Mouse (Mus musculus): Measurements from ENCODE around the gene Tnnt2. TPM values are rescaled to one million over a fixed set of nuclear protein-coding genes. Genes with fewer than 3 reads are reported as not detected.
A peak's percentile ranks its signal among the peaks of the same experiment; 100 is the strongest.

Gene Tnnt2
- polyA plus RNA-seq, 1 experiment from 2014 or later: 0.26 TPM

GRCm38 (mm10) chr1:135807546-135807945, 28.6 kb upstream of the Tnnt2 start:
- H3K9me3 ChIP-seq: no peaks in the 10 kb centered on the region
- WGBS: 58% methylated on average over 10 of the region's 10 CpGs
- H3K9ac ChIP-seq (replicated peaks): no peak overlapping the region
- no peak overlapping the region for H3K27ac ChIP-seq
- 0 out of 2 replicates have a peak, but pooled peaks cover 3% of the 10 kb centered on the region for H3K4me1 ChIP-seq (replicated peaks)
- no peak for ATAC-seq
- H3K4me2 ChIP-seq (replicated peaks): no peak overlapping the region
- H3K36me3 ChIP-seq: no peaks in the 10 kb centered on the region
- H3K27me3 ChIP-seq: 0 out of 2 replicates have a peak, but pooled peaks cover 3% of the 10 kb centered on the region
- H3K4me3 ChIP-seq (replicated peaks): no peak overlapping the region

- WGBS: 85% methylated on average over 2 of the region's 2 CpGs
- ATAC-seq: peak; percentile 3; the same call in 1 of the 2 replicates
Observed at GRCm38 (mm10) chr1:135810180-135810579, 26.0 kb upstream of the Tnnt2 start.

DNA sequence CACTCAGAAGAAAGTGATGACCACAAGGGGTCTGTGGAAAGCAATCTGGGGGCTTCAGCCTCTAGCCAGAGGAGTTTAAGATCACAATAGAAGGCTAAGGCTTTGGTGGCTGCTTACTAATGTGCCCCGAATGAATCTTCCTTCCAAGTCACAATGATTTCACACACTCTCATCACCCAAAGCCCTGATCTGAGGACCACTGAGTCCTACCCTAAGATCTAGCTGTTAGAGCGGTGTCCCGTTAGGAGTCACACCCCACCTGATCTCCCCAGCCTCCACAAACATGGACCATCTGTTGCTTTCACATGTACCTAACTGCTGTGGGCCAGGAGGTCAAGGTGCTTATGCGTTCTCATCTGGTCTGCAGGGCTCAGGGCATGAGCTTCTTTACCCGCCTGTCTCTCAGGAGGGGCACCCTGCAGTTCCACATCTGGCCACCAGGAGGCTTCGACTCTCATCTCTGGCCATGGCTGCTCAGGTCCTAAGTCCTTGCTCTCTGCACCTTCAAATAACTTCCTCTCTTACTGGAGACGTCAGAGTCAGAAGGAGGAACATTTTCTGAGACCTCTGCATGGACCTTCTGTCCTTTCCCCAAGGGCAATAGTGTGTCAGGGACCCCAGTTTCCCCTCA, 25.0 kb upstream of the Tnnt2 start:
- Histone ChIP-seq H3K9ac (replicated peaks) (0 out of 2 replicates have a peak overlapping the region, but pooled peaks have one; percentile 10), H3K4me1 (replicated peaks) (0 out of 2 replicates have a peak, but pooled peaks cover 3% of the 10 kb centered on the region), H3K27me3 (peaks cover 3% of the 10 kb centered on the region), H3K27ac (no peak overlapping the region), H3K4me2 (replicated peaks) (no peak overlapping the region), H3K36me3 (no peaks in the 10 kb centered on the region), H3K9me3 (no peaks in the 10 kb centered on the region), H3K4me3 (replicated peaks) (no peak overlapping the region)
- 27% methylated on average over 7 of the region's 7 CpGs for WGBS
- ATAC-seq: peak; percentile 59

More at GRCm38 (mm10) chr1:135810180-135810579, 26.0 kb upstream of the Tnnt2 start:
- Histone ChIP-seq H3K9ac (replicated peaks) (no peak overlapping the region), H3K36me3 (no peaks in the 10 kb centered on the region), H3K9me3 (no peaks in the 10 kb centered on the region), H3K4me2 (replicated peaks) (no peak overlapping the region), H3K4me3 (replicated peaks) (no peak overlapping the region), H3K27ac (no peak overlapping the region), H3K27me3 (no peaks in the 10 kb centered on the region), H3K4me1 (replicated peaks) (0 out of 2 replicates have a peak, but pooled peaks cover 3% of the 10 kb centered on the region)

DNA sequence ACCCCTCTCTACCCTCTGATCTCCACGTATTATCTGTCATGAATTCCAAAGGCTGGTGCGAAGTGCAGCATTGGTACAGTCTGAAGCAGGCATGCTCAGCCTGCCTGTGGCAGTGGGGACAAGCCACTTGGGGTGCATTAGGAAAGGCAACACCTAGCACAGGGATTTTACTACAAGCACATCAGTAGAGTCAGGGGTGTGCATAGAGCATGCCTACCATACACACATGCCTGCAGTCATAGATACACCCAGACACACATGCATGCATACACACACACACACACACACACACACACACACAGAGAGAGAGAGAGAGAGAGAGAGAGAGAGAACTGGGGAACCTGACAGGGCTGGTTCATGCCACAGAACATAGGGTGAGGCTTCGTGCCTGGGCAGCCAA, 23.9 kb upstream of the Tnnt2 start:
- no peak overlapping the region for H3K4me3 ChIP-seq (replicated peaks)
- H3K27ac ChIP-seq: no peak overlapping the region
- H3K36me3 ChIP-seq: no peaks in the 10 kb centered on the region
- no peak overlapping the region for H3K9ac ChIP-seq (replicated peaks)
- no peak overlapping the region for H3K4me2 ChIP-seq (replicated peaks)
- 0 out of 2 replicates have a peak, but pooled peaks cover 3% of the 10 kb centered on the region for H3K4me1 ChIP-seq (replicated peaks)
- H3K27me3 ChIP-seq: peaks cover 14% of the 10 kb centered on the region
- WGBS: 89% methylated on average over 3 of the region's 3 CpGs
- ATAC-seq: no peak
- H3K9me3 ChIP-seq: no peaks in the 10 kb centered on the region

DNA sequence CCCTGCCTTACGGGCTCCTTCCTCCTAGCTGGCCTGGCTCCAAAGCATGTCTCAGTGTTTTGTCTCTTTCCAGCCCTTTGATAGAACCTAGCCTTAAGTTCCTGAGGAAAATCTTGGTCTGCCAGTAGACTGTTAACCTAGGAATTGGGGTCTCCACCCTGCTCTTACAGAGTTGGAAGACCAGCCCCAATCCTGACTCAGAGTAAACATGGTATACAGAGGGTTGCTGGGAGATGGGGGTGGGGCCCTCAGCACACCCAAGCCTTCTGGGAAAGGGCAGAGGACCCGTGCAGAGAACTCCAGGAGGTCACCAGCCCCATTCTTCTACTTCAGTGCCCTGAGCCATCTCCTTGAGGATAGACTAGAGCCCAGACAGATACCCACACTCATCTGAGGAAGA, 23.5 kb upstream of the Tnnt2 start:
- 0 out of 2 replicates have a peak, but pooled peaks cover 3% of the 10 kb centered on the region for H3K4me1 ChIP-seq (replicated peaks)
- H3K36me3 ChIP-seq: no peaks in the 10 kb centered on the region
- WGBS: 49% methylated on average over 2 of the region's 2 CpGs
- H3K27me3 ChIP-seq: peaks cover 18% of the 10 kb centered on the region
- no peaks in the 10 kb centered on the region for H3K9me3 ChIP-seq
- H3K27ac ChIP-seq: no peak overlapping the region
- H3K4me3 ChIP-seq (replicated peaks): no peak overlapping the region
- no peak overlapping the region for H3K9ac ChIP-seq (replicated peaks)
- H3K4me2 ChIP-seq (replicated peaks): no peak overlapping the region
- no peak for ATAC-seq

DNA sequence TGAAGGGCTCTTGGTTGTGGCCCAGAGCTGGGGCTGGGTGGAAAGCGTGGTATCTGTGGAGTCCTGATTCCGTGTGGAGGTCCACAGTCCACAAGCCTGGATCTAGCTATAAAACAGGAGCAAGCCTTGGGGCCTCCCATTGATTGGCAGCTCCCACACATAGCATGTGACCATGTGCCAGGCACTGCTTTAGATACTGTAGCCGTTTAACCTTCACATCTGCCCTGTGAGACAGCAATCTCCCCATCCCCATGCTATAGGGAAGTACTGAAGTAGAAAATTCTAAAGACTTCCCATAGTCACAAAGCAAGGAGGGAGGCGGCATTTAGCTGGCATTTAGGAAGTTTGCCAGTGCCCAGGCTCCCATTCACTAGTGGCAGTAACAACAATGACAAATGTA, 23.1 kb upstream of the Tnnt2 start:
- no peak overlapping the region for H3K27ac ChIP-seq
- no peak for ATAC-seq
- H3K9ac ChIP-seq (replicated peaks): no peak overlapping the region
- H3K27me3 ChIP-seq: peaks cover 23% of the 10 kb centered on the region
- H3K4me1 ChIP-seq (replicated peaks): peaks cover 3% of the 10 kb centered on the region; the same call in 1 of the 2 replicates
- 79% methylated on average over 4 of the region's 4 CpGs for WGBS
- no peak overlapping the region for H3K4me3 ChIP-seq (replicated peaks)
- H3K4me2 ChIP-seq (replicated peaks): no peak overlapping the region
- no peaks in the 10 kb centered on the region for H3K9me3 ChIP-seq
- no peaks in the 10 kb centered on the region for H3K36me3 ChIP-seq

- ATAC-seq: no peak
Observed at GRCm38 (mm10) chr1:135813687-135814395, 22.3 kb upstream of the Tnnt2 start.

GRCm38 (mm10) chr1:135814531-135814930, 21.6 kb upstream of the Tnnt2 start:
- H3K27me3 ChIP-seq: peaks cover 37% of the 10 kb centered on the region
- 82% methylated on average over 5 of the region's 5 CpGs for WGBS
- peaks cover 15% of the 10 kb centered on the region for H3K4me1 ChIP-seq (replicated peaks)
- H3K36me3 ChIP-seq: no peaks in the 10 kb centered on the region
- no peaks in the 10 kb centered on the region for H3K9me3 ChIP-seq
- H3K27ac ChIP-seq: no peak overlapping the region
- no peak for ATAC-seq
- no peak overlapping the region for H3K4me2 ChIP-seq (replicated peaks)
- H3K9ac ChIP-seq (replicated peaks): no peak overlapping the region
- no peak overlapping the region for H3K4me3 ChIP-seq (replicated peaks)

More at GRCm38 (mm10) chr1:135813687-135814395, 22.3 kb upstream of the Tnnt2 start:
- no peak overlapping the region for H3K4me3 ChIP-seq (replicated peaks)
- no peaks in the 10 kb centered on the region for H3K9me3 ChIP-seq
- no peak overlapping the region for H3K9ac ChIP-seq (replicated peaks)
- 70% methylated on average over 5 of the region's 5 CpGs for WGBS
- peaks cover 10% of the 10 kb centered on the region for H3K4me1 ChIP-seq (replicated peaks)
- no peak overlapping the region for H3K4me2 ChIP-seq (replicated peaks)
- no peak overlapping the region for H3K27ac ChIP-seq
- no peaks in the 10 kb centered on the region for H3K36me3 ChIP-seq
- peaks cover 30% of the 10 kb centered on the region for H3K27me3 ChIP-seq

DNA sequence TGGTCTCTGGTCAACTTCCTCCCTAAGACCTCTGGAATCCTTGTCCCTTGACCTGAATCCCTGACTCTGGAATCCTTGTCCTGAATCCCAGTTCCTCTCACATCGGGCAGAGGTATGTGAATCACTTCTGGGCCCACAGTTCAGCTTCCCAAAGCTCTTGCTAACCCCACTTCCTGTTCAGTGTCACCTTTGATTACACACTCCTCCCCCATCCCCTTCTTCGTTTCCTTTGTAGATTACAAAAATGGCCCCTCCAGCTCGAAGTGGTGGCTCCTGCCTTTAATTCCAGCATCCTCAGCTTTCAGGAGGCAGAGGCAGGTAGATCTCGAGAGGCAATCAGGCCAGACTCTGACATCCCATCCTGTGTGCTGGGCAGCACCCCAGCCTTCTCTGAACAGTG, 18.6 kb upstream of the Tnnt2 start:
- Histone ChIP-seq H3K4me2 (replicated peaks) (no peak overlapping the region), H3K4me3 (replicated peaks) (no peak overlapping the region), H3K9me3 (no peaks in the 10 kb centered on the region), H3K27me3 (peaks cover 59% of the 10 kb centered on the region), H3K4me1 (replicated peaks) (peaks cover 12% of the 10 kb centered on the region), H3K36me3 (no peaks in the 10 kb centered on the region), H3K27ac (no peak overlapping the region), H3K9ac (replicated peaks) (no peak overlapping the region)
- WGBS: 75% methylated on average over 4 of the region's 4 CpGs
- ATAC-seq: no peak

DNA sequence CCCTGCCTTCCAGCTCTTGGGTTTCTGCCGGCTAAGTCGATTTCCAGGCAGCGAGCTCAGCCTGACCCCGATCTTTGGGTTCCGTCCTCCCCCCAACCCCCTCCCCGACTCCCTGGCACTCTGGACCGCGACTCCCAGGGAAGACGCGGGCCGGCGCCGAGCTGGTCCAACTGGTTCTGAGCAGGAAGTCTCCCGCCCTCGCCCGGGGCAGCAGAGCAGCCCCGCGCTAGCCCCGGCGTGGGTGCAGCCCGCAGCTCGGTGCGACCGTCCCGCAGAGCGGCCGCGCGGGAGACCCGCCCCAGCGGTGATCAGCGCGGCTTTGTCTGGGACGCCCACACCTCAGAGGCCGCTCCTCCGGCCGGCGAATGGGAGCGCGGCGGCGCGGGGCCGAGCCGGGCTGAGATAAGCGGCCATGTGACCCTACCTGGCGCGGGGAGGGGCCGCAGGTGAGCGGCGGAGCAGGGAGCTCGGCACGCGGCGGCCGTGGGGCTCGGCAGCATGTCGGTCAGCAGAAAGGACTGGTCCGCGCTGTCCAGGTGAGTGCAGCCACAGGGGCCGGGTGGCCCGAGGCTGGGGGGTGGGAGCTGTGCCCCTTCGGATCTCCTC, 17.6 kb upstream of the Tnnt2 start, which contains the start of gene Lad1:
TSS of gene Lad1 (plus strand) at position 118 of the 606 bp plus-strand sequence.
- Histone ChIP-seq H3K36me3 (no peaks in the 10 kb centered on the region), H3K4me3 (replicated peaks) (peak within 1 kb of the TSS; percentile 62), H3K4me2 (replicated peaks) (peak within 1 kb of the TSS; percentile 99), H3K9me3 (no peaks in the 10 kb centered on the region), H3K9ac (replicated peaks) (peak within 1 kb of the TSS; percentile 76), H3K27ac (no peak within 1 kb of the TSS), H3K4me1 (replicated peaks) (peaks cover 12% of the 10 kb centered on the region), H3K27me3 (peaks cover 66% of the 10 kb centered on the region)
- ATAC-seq: peak; percentile 71
- WGBS: under 1% methylated on average over 57 of the region's 63 CpGs

- whole genome bisulfite sequencing: 85% methylated on average over 10 of the region's 10 CpGs
- Histone ChIP-seq H3K4me1 (replicated peaks) (peaks cover 12% of the 10 kb centered on the region), H3K27ac (no peak overlapping the region), H3K9ac (replicated peaks) (no peak overlapping the region), H3K9me3 (no peaks in the 10 kb centered on the region), H3K4me3 (replicated peaks) (no peak overlapping the region), H3K27me3 (peaks cover 66% of the 10 kb centered on the region), H3K4me2 (replicated peaks) (no peak overlapping the region), H3K36me3 (no peaks in the 10 kb centered on the region)
- ATAC-seq: no peak
Observed at GRCm38 (mm10) chr1:135820071-135820470, 16.1 kb upstream of the Tnnt2 start.

All from midbrain, embryonic 13.5 days (tissue).